Mouse (Mus musculus) T-cell, adult 2 months (primary cell): ENCODE data around the gene Grpr.
A peak's percentile ranks its signal among the peaks of the same experiment; 100 is the strongest.

ENCODE experiments used
- DNase-seq: peaks from one replicate; pipeline ENCODE4 v3.0.0; 2022; ENCODE audit warnings: low spot score

Grpr gene

GRCm38 (mm10) chrX:163549666-163550065 is at the start of gene Grpr:
TSS of gene Grpr (minus strand) at chrX:163549677.
- peak; percentile 0 for DNase-seq

GRCm38 (mm10) chrX:163560521-163560920 is 11.0 kb upstream of the Grpr start:
- no peak for DNase-seq

- no peak for DNase-seq
These were observed 2.4 kb downstream of the Grpr start for GRCm38 (mm10) chrX:163547042-163547441.

- no peak for DNase-seq
These were observed 16.6 kb downstream of the Grpr start for GRCm38 (mm10) chrX:163532836-163533235.

- no peak for DNase-seq
These were observed 30.4 kb downstream of the Grpr start for GRCm38 (mm10) chrX:163518963-163519541.

- DNase-seq: no peak
These were observed 37.7 kb downstream of the Grpr start for GRCm38 (mm10) chrX:163511766-163512165.

- no peak for DNase-seq
These were observed 47.4 kb downstream of the Grpr start for GRCm38 (mm10) chrX:163502088-163502487.
